Mouse (Mus musculus) embryonic facial prominence, embryonic 15.5 days (tissue): ENCODE results near the gene Celf2. TPM values are rescaled to one million over a fixed set of nuclear protein-coding genes. Genes with fewer than 3 reads are reported as not detected.

Experiments
- ATAC-seq: fragments of 200-750 bp; cut with Nextera tagmentation; 2 replicates; pipeline ENCODE4 v1.8.0; 2017; ENCODE audit warnings: low read depth, moderate TSS enrichment; ENCODE audit not compliant: insufficient number of reproducible peaks, low FRiP score, low TSS enrichment
- H3K27ac ChIP-seq: fragments of 300-500 bp; sonication (generic); replicated peaks from 2 replicates; pipeline ENCODE4 v1.5.1; 2015; ENCODE audit warnings: mild to moderate bottlenecking, inconsistent platforms
- H3K27me3 ChIP-seq: fragments of 300-500 bp; sonication (generic); 2 replicates; pipeline ENCODE4 v1.6.1; 2015; ENCODE audit warnings: inconsistent platforms
- H3K36me3 ChIP-seq: fragments of 300-500 bp; sonication (generic); 2 replicates; pipeline ENCODE4 v1.6.1; 2015; ENCODE audit warnings: mild to moderate bottlenecking, inconsistent platforms
- H3K4me1 ChIP-seq: fragments of 300-500 bp; sonication (generic); 2 replicates; pipeline ENCODE4 v1.6.1; 2015; ENCODE audit warnings: inconsistent platforms
- H3K4me2 ChIP-seq: fragments of 300-500 bp; sonication (generic); replicated peaks from 2 replicates; pipeline ENCODE4 v1.6.1; 2015; ENCODE audit warnings: mild to moderate bottlenecking, inconsistent platforms
- H3K4me3 ChIP-seq: fragments of 300-500 bp; sonication (generic); replicated peaks from 2 replicates; pipeline ENCODE4 v1.5.1; 2015; ENCODE audit warnings: mild to moderate bottlenecking, inconsistent platforms
- H3K9ac ChIP-seq: fragments of 300-500 bp; sonication (generic); 2 replicates; pipeline ENCODE4 v1.6.1; 2015; ENCODE audit warnings: inconsistent platforms
- H3K9me3 ChIP-seq: fragments of 300-500 bp; sonication (generic); replicated peaks from 2 replicates; pipeline ENCODE4 v1.6.1; 2016; ENCODE audit warnings: inconsistent platforms
- WGBS: fragments of 180-500 bp; shearing (Covaris S2); methylation state at CpG from one replicate; pipeline ENCODE4 v1.1.7; 2015; 5-methylcytosine and 5-hydroxymethylcytosine counted together
- polyA plus RNA-seq: library from polyadenylated mRNA; unstranded; fragments of >200 nt; fragmentation: Nextera tagmentation; extraction: Ambion mirVana; gene quantifications from 2 replicates; pipeline ENCODE4 v1.2.1, GENCODE M21; 2015

The Celf2 gene
- polyA plus RNA-seq, 1 experiment from 2014 or later = 59.7 TPM

DNA sequence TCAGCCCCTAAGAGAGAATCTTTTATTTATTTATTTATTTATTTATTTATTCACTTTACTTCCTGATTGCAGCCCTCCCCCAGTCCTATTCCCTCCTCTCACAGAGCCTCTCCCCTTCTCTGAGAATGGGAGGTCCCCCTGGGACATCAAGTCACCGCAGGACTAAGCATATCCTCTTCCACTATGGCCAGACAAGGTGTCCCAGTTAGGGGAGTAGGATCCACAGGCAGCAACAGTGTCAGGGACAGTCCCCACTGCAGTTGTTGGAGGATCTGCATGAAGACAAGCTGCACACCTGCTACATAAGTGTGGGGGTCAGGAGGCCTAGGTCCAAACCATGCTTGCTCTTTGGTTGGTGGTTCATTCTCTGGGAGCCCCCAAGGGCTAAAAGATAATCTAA, 686.3 kb downstream of the Celf2 start:
- ATAC-seq = no peak

DNA sequence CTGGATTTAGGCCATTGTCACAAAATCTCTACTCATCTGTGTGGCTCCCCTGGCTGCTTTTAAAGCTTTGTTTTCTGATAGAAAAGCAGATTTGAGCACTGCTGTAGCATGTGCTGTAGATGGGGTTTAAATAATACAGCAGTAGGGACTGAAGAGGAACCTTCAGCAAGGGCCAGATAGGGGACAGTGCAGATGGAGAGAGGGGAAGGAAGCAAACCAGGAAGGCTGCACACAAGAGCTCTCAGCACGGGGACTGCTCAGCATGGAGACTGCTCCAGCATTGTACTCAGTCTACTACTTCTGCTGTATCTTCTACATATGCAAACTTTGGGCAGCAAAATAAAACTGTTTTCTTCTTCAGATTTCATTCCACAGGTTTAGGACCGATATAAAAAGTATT, 687.8 kb downstream of the Celf2 start:
- Histone ChIP-seq H3K4me1 (no peaks in the 10 kb centered on the region), H3K9me3 (no peaks in the 10 kb centered on the region), H3K4me3 (no peak overlapping the region), H3K4me2 (no peak overlapping the region), H3K9ac (no peak overlapping the region), H3K27me3 (no peaks in the 10 kb centered on the region), H3K36me3 (no peaks in the 10 kb centered on the region), H3K27ac (no peak overlapping the region)
- 68% methylated on average over 2 of the region's 2 CpGs for WGBS
- no peak for ATAC-seq

More for the DNA sequence above, 686.3 kb downstream of the Celf2 start:
- 85% methylated on average over 1 of the region's 1 CpGs for WGBS
- Histone ChIP-seq H3K4me1 (no peaks in the 10 kb centered on the region), H3K9me3 (no peaks in the 10 kb centered on the region), H3K27ac (no peak overlapping the region), H3K4me3 (no peak overlapping the region), H3K27me3 (no peaks in the 10 kb centered on the region), H3K9ac (no peak overlapping the region), H3K4me2 (no peak overlapping the region), H3K36me3 (no peaks in the 10 kb centered on the region)

DNA sequence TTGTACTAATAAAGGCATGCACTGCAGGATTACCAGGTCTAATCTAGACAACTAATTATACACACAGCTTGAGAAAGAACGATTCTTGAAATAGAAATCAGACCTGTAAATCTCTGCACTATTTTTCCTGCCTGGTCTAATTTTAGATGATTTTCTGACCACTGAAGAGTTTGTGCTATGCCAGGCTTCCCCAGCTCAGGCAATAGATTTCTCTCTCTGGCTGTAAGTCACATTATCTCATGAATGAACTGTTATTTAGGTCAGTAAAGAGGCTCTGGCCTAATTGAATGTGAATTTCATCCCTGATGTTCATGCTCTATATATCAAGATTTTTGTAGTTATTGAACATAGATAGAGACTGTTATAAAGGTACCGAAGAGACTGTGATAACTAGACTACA, 694.1 kb downstream of the Celf2 start:
- Histone ChIP-seq H3K36me3 (no peaks in the 10 kb centered on the region), H3K4me3 (no peak overlapping the region), H3K9me3 (no peaks in the 10 kb centered on the region), H3K9ac (no peak overlapping the region), H3K4me2 (no peak overlapping the region), H3K4me1 (no peaks in the 10 kb centered on the region), H3K27ac (no peak overlapping the region), H3K27me3 (no peaks in the 10 kb centered on the region)
- ATAC-seq = no peak
- 72% methylated on average over 2 of the region's 2 CpGs for WGBS

DNA sequence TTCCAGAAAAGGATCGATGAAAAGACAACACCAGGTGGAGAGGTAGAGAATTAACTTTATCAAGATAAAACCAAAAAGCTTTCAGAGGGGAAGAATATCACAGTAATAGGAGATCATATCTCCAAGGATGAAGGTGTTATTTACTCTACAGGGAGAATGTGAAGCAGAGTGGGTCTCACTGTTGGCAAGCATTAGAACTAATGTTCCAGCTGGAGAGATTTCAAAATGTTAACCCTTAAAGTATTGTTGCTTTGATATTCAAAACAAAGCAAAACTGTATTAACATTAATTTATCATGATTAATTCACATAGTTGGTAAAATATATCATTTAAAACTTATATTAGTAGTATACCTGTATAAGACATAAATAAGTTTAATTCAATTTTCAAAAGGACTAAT, 700.6 kb downstream of the Celf2 start:
- no peak for ATAC-seq
- Histone ChIP-seq H3K9ac (no peak overlapping the region), H3K4me3 (no peak overlapping the region), H3K27ac (no peak overlapping the region), H3K9me3 (no peaks in the 10 kb centered on the region), H3K36me3 (no peaks in the 10 kb centered on the region), H3K4me1 (no peaks in the 10 kb centered on the region), H3K4me2 (no peak overlapping the region), H3K27me3 (no peaks in the 10 kb centered on the region)
- WGBS = 76% methylated on average over 1 of the region's 1 CpGs

DNA sequence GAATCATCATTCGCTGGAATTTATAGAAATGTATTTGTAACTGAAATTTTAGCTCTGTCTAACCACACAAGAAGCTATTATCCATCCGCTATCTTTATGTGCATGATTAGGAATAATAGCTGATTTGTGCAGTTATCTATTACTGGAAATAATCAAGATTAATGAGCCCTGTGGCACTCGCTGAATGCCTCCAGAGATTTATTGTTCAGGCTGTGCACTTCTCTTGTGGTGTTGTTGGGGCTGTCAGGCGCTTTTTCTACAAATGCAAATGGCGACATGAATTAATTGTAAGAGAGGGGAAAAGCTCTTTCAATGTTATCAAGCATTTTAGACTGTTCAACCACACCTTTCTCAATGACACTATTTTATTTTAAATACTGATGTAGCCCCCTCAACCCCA, 712.6 kb downstream of the Celf2 start:
- Histone ChIP-seq H3K9ac (no peak overlapping the region), H3K4me2 (no peak overlapping the region), H3K27ac (no peak overlapping the region), H3K9me3 (no peaks in the 10 kb centered on the region), H3K4me3 (no peak overlapping the region), H3K4me1 (no peaks in the 10 kb centered on the region), H3K36me3 (no peaks in the 10 kb centered on the region), H3K27me3 (no peaks in the 10 kb centered on the region)
- 93% methylated on average over 5 of the region's 5 CpGs for WGBS
- no peak for ATAC-seq

DNA sequence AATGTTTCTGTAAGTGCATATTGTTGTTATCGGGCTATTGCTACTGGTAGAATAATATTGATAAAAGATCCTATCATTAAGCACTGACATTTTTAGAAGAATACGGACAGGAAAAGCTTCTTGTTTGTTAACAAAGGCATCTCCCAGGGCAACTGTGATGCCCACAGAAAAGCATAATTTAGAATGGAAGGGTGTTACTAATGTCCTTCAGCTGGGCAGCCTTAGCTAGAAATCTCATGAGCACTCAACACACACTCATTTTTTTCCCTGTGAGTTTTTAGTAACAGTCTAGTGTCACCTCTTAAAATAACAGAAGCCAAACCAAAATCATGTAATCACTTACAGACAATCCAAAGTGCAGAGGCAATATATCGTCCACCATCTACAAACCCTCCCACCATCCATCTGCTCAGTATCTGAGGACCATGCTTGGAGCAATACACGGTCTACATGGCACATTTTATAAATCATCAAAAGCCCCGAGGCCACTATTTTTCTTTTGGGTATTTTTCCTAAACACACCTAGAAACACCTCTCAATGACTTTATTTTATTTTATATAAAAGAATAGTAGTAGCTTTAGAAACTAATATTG, 713.3 kb downstream of the Celf2 start:
- Histone ChIP-seq H3K9ac (no peak overlapping the region), H3K4me2 (no peak overlapping the region), H3K27ac (no peak overlapping the region), H3K4me3 (no peak overlapping the region), H3K4me1 (no peaks in the 10 kb centered on the region), H3K9me3 (no peaks in the 10 kb centered on the region), H3K36me3 (no peaks in the 10 kb centered on the region), H3K27me3 (no peaks in the 10 kb centered on the region)
- 64% methylated on average over 5 of the region's 5 CpGs for WGBS
- ATAC-seq = no peak

DNA sequence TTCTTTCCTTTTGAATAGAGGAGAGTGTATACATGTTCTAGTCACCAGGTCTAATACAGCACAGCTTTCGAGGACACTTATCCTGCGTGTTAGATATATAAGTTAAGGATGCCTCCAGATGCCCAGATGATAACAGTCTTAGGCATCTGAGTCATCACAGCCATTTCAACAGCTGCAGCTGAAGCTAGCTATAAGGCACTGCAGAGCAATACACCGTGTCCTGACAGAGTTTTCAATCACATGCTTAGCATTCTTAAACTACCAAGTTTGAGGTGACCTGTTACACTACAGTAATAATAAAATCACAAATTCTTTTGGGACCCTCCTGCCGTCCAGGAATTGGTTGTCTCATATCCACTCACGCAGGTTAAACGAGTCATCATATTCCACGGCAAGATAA, 714.5 kb downstream of the Celf2 start:
- no peaks in the 10 kb centered on the region for H3K9me3 ChIP-seq
- no peak for ATAC-seq
- 56% methylated on average over 7 of the region's 7 CpGs for WGBS

DNA sequence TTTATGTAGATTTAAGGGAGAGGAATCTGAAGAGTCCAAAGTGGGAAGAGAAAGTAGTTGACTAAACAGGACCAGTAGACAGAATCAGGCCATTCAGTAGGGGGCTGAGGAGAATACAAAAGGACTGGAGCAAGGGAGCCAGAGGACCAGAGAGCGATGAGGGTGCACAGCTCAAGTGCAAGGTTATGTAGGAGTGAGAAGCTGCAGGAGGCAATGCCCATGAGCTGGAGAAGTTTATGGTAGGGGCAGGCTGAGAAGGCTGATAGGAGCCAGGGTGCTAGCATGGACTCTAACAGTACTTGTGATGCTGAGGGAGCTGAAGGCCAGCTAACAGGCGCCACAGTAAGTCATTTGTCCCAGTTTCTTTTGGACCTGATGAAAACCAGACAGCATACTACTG, 718.5 kb downstream of the Celf2 start:
- no peak for ATAC-seq
- no peak overlapping the region for H3K4me3 ChIP-seq
- no peaks in the 10 kb centered on the region for H3K4me1 ChIP-seq
- 80% methylated on average over 2 of the region's 2 CpGs for WGBS
- no peaks in the 10 kb centered on the region for H3K9me3 ChIP-seq
- no peak overlapping the region for H3K4me2 ChIP-seq
- no peak overlapping the region for H3K27ac ChIP-seq
- no peaks in the 10 kb centered on the region for H3K36me3 ChIP-seq
- no peaks in the 10 kb centered on the region for H3K27me3 ChIP-seq
- H3K9ac ChIP-seq = no peak overlapping the region

More for the DNA sequence above, 714.5 kb downstream of the Celf2 start:
- H3K4me1 ChIP-seq = no peaks in the 10 kb centered on the region
- no peak overlapping the region for H3K27ac ChIP-seq
- H3K4me3 ChIP-seq = no peak overlapping the region
- H3K27me3 ChIP-seq = no peaks in the 10 kb centered on the region
- H3K36me3 ChIP-seq = no peaks in the 10 kb centered on the region
- no peak overlapping the region for H3K9ac ChIP-seq
- no peak overlapping the region for H3K4me2 ChIP-seq

DNA sequence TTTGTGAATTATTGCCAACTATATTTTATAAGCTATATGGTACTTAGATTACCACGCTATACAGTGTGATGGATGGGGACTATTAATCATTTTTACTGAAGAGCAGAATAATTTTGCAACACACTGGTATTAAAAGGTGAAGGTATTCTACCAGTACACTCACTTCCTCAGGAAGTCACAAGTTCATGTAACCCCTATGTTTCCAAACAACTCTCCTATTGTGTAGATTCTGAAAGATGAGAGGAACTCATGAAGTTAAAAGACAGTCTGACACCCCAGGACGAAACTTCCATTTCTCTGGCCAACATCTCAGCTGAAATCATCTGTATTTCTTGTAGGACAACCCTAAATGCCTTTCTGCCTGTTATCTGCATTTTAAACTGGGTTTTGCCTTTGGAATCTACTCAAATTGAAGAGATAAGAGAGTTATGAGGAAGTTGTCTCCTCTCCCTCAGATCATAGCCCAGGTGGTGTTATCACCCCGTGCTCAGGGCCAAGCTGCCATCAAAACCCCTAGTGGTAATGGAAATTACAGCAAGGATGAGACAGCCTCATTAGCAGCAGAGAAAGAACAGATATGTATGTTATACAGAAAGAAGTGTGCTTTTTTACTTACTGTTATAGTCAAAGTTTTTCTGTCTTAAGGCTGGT, 722.7 kb downstream of the Celf2 start:
- H3K27ac ChIP-seq = no peak overlapping the region
- no peak for ATAC-seq
- no peak overlapping the region for H3K9ac ChIP-seq

DNA sequence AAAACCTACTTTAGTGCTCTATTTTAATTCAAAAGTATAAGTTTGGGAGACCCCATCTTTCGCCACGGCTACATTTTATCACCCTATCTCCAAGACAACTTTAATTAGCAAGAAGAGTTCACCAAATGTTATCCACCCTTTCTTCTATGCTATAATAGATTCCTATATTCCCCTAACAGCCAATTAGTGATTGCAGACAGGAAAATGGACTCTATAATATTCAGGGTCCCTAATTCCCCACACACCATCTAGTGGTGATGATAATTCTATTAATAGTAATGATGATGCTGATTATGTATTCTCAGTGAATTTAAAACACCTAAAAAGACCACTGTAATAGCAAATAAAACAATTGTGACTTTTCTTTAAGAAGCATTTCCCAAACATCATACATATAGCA, 739.1 kb downstream of the Celf2 start:
- WGBS = 89% methylated on average over 2 of the region's 2 CpGs
- no peak overlapping the region for H3K4me3 ChIP-seq

More for the DNA sequence above, 722.7 kb downstream of the Celf2 start:
- H3K4me2 ChIP-seq = no peak overlapping the region
- no peak overlapping the region for H3K4me3 ChIP-seq
- 72% methylated on average over 3 of the region's 3 CpGs for WGBS
- no peaks in the 10 kb centered on the region for H3K36me3 ChIP-seq
- no peaks in the 10 kb centered on the region for H3K9me3 ChIP-seq
- no peaks in the 10 kb centered on the region for H3K4me1 ChIP-seq
- no peaks in the 10 kb centered on the region for H3K27me3 ChIP-seq

DNA sequence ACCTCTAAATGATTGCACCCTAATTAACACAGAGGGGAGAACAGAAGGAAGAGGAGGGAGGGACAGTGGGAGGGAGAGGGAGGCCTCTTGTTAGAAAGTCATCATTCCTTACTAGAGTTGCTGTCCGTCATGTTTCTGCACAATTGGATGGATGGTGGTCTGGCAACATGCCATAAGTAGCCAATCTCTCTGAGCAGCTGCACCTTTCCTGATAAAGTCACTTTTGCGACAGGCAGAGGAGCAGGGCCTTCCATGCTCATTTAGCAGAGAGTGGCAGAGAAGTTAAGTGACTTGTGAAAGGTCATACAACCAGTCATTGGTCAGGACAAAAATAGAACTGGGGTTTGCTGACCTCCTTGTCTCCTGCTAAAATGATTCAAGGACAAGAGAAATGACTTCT, 747.0 kb downstream of the Celf2 start:
- no peak for ATAC-seq
- H3K36me3 ChIP-seq = no peaks in the 10 kb centered on the region
- H3K4me3 ChIP-seq = no peak overlapping the region
- H3K9ac ChIP-seq = no peak overlapping the region
- WGBS = 59% methylated on average over 2 of the region's 2 CpGs
- no peaks in the 10 kb centered on the region for H3K27me3 ChIP-seq
- no peaks in the 10 kb centered on the region for H3K9me3 ChIP-seq
- H3K4me1 ChIP-seq = no peaks in the 10 kb centered on the region
- H3K27ac ChIP-seq = no peak overlapping the region
- no peak overlapping the region for H3K4me2 ChIP-seq

More for the DNA sequence above, 739.1 kb downstream of the Celf2 start:
- H3K4me2 ChIP-seq = no peak overlapping the region
- H3K36me3 ChIP-seq = no peaks in the 10 kb centered on the region
- no peak overlapping the region for H3K9ac ChIP-seq
- H3K9me3 ChIP-seq = no peaks in the 10 kb centered on the region
- no peaks in the 10 kb centered on the region for H3K27me3 ChIP-seq
- ATAC-seq = no peak
- no peaks in the 10 kb centered on the region for H3K4me1 ChIP-seq
- no peak overlapping the region for H3K27ac ChIP-seq

DNA sequence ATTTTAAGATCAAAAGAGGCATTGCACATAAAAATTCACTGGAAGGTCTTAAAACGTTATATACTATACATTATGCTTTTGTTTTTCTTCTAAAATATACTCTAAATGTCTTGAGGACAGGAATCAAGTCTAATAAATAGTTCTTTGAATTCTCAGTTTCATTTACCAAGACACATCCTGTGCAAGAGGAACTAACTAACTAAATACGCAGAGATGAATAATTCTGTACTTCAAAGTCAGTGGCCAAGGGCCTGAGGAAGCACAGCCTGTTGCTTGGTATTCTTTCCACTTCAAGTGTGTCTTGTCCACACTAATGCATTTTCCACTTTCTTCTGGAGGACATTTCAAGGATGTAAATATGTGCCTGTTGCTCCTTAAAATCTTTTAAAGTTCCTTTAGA, 766.2 kb downstream of the Celf2 start:
- H3K36me3 ChIP-seq = no peaks in the 10 kb centered on the region
- 66% methylated on average over 2 of the region's 2 CpGs for WGBS
- H3K27ac ChIP-seq = no peak overlapping the region
- no peak overlapping the region for H3K4me3 ChIP-seq
- no peak for ATAC-seq
- no peaks in the 10 kb centered on the region for H3K27me3 ChIP-seq
- H3K4me1 ChIP-seq = no peaks in the 10 kb centered on the region
- H3K4me2 ChIP-seq = no peak overlapping the region
- H3K9me3 ChIP-seq = no peaks in the 10 kb centered on the region
- no peak overlapping the region for H3K9ac ChIP-seq
